In the genomic region with DNA sequence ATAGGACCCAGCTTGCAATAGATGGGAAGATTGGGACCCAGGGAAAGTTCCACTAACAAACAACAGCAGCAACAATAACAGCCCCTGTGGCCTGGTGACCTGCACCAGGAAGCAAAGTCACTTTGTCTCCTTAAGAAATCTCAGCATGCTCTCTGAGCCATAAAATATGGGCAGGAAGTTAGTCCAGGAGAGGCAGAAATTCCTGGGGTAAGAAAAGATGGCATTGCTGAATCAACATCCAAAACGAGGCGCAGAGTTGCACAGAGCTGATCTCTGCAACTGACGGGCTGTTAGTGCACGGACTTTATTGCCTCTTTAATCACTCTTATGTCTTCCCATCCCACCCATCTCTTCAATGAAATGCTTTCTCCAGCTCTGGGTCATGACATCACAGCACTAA, we compare ENCODE assay signal across 26 mouse cellular contexts.
DNase-seq lines count a peak whose midpoint lies in the region; ATAC-seq and TF ChIP-seq lines count a peak whose summit lies in the region.
"Had no signal": no experiment of that assay in that cellular context is flagged by ENCODE, and none has a peak within 500 bp of the region (broad histone marks: within the 10 kb centered on the region; RNA-seq: fewer than 3 reads in every experiment).

No protein-coding gene starts in this region.

- peak; percentile 41 for DNase-seq in embryo, embryonic 10 days (ENCODE audit: low spot score)
- no peak for DNase-seq in embryo, embryonic 11 days
- DNase-seq in kidney, postnatal 25 days: no peak
- peak; percentile 5 for DNase-seq in kidney, postnatal 14 days
- DNase-seq in kidney, adult 2 months: no peak
- peak; percentile 40 for DNase-seq in embryo, embryonic 10.5 days (ENCODE audit: low spot score)
- DNase-seq in thymus, postnatal 14 days: no peak
- DNase-seq: adrenal gland, adult 8-10 months; adrenal gland, postnatal 25 days; cerebellum, adult 11-12 months; cerebellum, adult 8-10 months; cerebellum, postnatal 10 days; cerebellum, postnatal 36 days; gastrocnemius, postnatal 10 days; gastrocnemius, postnatal 36 days; heart, adult 2 months; heart, postnatal 14 days; heart, postnatal 4 days had no signal

- no peak for TF ChIP-seq POLR2A in kidney, adult 2 months (IDR thresholded peaks at IDR 0.05; ENCODE audit: low read depth, low read length)

- H3K27me3 ChIP-seq in kidney, embryonic 16.5 days (ENCODE audit: insufficient read depth, low read length): no peaks in the 10 kb centered on the region
- no peaks in the 10 kb centered on the region for H3K27me3 ChIP-seq in kidney, adult 2 months (replicated peaks; ENCODE audit: control insufficient read depth, insufficient read depth, low read length)
- H3K27me3 ChIP-seq: forebrain, embryonic 13.5 days; heart, embryonic 13.5 days had no signal

- peak overlapping the region; percentile 65; the same call in 1 of the 2 replicates for H3K27ac ChIP-seq in kidney, embryonic 16.5 days (ENCODE audit: low read length)
- H3K27ac ChIP-seq in kidney, adult 2 months (ENCODE audit: insufficient read depth, low read depth, low read length): no peak overlapping the region
- H3K27ac ChIP-seq: forebrain, embryonic 10.5 days; forebrain, embryonic 13.5 days; heart, adult 2 months; heart, embryonic 10.5 days; heart, embryonic 13.5 days; hindbrain, embryonic 14.5 days had no signal

- no peak overlapping the region for H3K9ac ChIP-seq in kidney, embryonic 16.5 days (replicated peaks; ENCODE audit: low read length)
- H3K9ac ChIP-seq: forebrain, embryonic 13.5 days; heart, embryonic 13.5 days; hindbrain, embryonic 14.5 days had no signal

- no peaks in the 10 kb centered on the region for H3K9me3 ChIP-seq in kidney, embryonic 16.5 days (ENCODE audit: low read length)
- H3K9me3 ChIP-seq: forebrain, embryonic 10.5 days; forebrain, embryonic 13.5 days; heart, embryonic 10.5 days; heart, embryonic 13.5 days had no signal

- H3K36me3 ChIP-seq in kidney, embryonic 16.5 days (ENCODE audit: insufficient read depth, low read length): no peaks in the 10 kb centered on the region
- no peaks in the 10 kb centered on the region for H3K36me3 ChIP-seq in kidney, adult 2 months (ENCODE audit: control insufficient read depth, insufficient read depth, low read length)
- H3K36me3 ChIP-seq: forebrain, embryonic 10.5 days; heart, embryonic 10.5 days; heart, embryonic 13.5 days had no signal

- WGBS in kidney, embryonic 16.5 days: 2% methylated on average over 4 of the region's 4 CpGs
- WGBS in kidney, adult 2 months: 9% methylated on average over 4 of the region's 4 CpGs

- no peak for TF ChIP-seq CTCF in kidney, adult 2 months (conservative IDR thresholded peaks at IDR 0.05; ENCODE audit: insufficient read depth, insufficient read length, low read depth, low read length)

- peaks cover 11% of the 10 kb centered on the region for H3K4me1 ChIP-seq in kidney, embryonic 16.5 days (ENCODE audit: insufficient read depth, low read length)
- no peaks in the 10 kb centered on the region; the same call in 1 of the 2 replicates for H3K4me1 ChIP-seq in kidney, adult 2 months (ENCODE audit: control insufficient read depth, insufficient read depth, low read length)
- H3K4me1 ChIP-seq: forebrain, embryonic 10.5 days; forebrain, embryonic 13.5 days; heart, embryonic 10.5 days; heart, embryonic 13.5 days had no signal

- H3K4me3 ChIP-seq in kidney, embryonic 16.5 days (ENCODE audit: low read length): no peak overlapping the region
- no peak overlapping the region for H3K4me3 ChIP-seq in kidney, adult 2 months (ENCODE audit: insufficient read depth, low read depth, low read length)
- H3K4me3 ChIP-seq: forebrain, embryonic 10.5 days; forebrain, embryonic 13.5 days; heart, adult 2 months; heart, embryonic 10.5 days; heart, embryonic 13.5 days had no signal

- 0 out of 2 replicates have a peak overlapping the region, but pooled peaks have one; percentile 12 for H3K4me2 ChIP-seq in kidney, embryonic 16.5 days (replicated peaks; ENCODE audit: low read depth, low read length)
- H3K4me2 ChIP-seq: forebrain, embryonic 13.5 days; heart, embryonic 13.5 days; hindbrain, embryonic 14.5 days had no signal

- peak; percentile 65; the same call in 1 of the 2 replicates for ATAC-seq in kidney, embryonic 16.5 days (ENCODE audit: low FRiP score, low TSS enrichment)
- ATAC-seq: activated CD4-positive, CD25-positive, alpha-beta regulatory T cell, adult 4 months; forebrain, embryonic 13.5 days; forebrain, embryonic 16.5 days had no signal

Comparison
In these comparisons a context has a peak if more than half of its experiments do, and no peak if none do; other contexts are left out.
1. DNase-seq: peak in embryo, embryonic 10 days (single experiment), kidney, postnatal 14 days (single experiment) and embryo, embryonic 10.5 days (single experiment); none in embryo, embryonic 11 days (single experiment), kidney, postnatal 25 days (0 of 2), kidney, adult 2 months (single experiment) and thymus, postnatal 14 days (single experiment).